Mouse (Mus musculus) embryonic facial prominence, embryonic 11.5 days (tissue): Measurements from ENCODE around the gene Sik1. TPM values are rescaled to one million over a fixed set of nuclear protein-coding genes. Genes with fewer than 3 reads are reported as not detected.
A peak's percentile ranks its signal among the peaks of the same experiment; 100 is the strongest.

Source experiments
- ATAC-seq: fragments of 200-750 bp; cut with Nextera tagmentation; replicated peaks from 2 replicates; pipeline ENCODE4 v1.8.0; 2017; ENCODE audit warnings: low read depth; ENCODE audit not compliant: insufficient number of reproducible peaks, low FRiP score, low TSS enrichment
- DNase-seq: peaks from one replicate; pipeline ENCODE4 v3.0.0-alpha.2; 2015; ENCODE audit warnings: low spot score
- H3K27ac ChIP-seq: fragments of 300-500 bp; sonication (generic); replicated peaks from 2 replicates; pipeline ENCODE4 v1.5.1; 2014; ENCODE audit warnings: mild to moderate bottlenecking, low read depth, low read length, control low read depth
- H3K27me3 ChIP-seq: fragments of 300-500 bp; sonication (generic); 2 replicates; pipeline ENCODE4 v1.6.1; 2014; ENCODE audit warnings: mild to moderate bottlenecking, low read length, moderate library complexity, mixed read lengths; ENCODE audit not compliant: control insufficient read depth, insufficient read depth
- H3K36me3 ChIP-seq: fragments of 300-500 bp; sonication (generic); replicated peaks from 2 replicates; pipeline ENCODE4 v1.6.1; 2014; ENCODE audit warnings: low read depth, mild to moderate bottlenecking, low read length, moderate library complexity, mixed read lengths; ENCODE audit not compliant: control insufficient read depth, insufficient read depth
- H3K4me1 ChIP-seq: fragments of 300-500 bp; sonication (generic); 2 replicates; pipeline ENCODE4 v1.6.1; 2014; ENCODE audit warnings: low read length, mixed read lengths; ENCODE audit not compliant: control insufficient read depth, insufficient read depth
- H3K4me2 ChIP-seq: fragments of 300-500 bp; sonication (generic); 2 replicates; pipeline ENCODE4 v1.6.1; 2014; ENCODE audit warnings: low read depth, mild to moderate bottlenecking, control low read depth, low read length, moderate library complexity
- H3K4me3 ChIP-seq: fragments of 300-500 bp; sonication (generic); 2 replicates; pipeline ENCODE4 v1.5.1; 2014; ENCODE audit warnings: low read depth, low read length, control low read depth
- H3K9ac ChIP-seq: fragments of 300-500 bp; sonication (generic); replicated peaks from 2 replicates; pipeline ENCODE4 v1.6.1; 2014; ENCODE audit warnings: mild to moderate bottlenecking, control low read depth, low read length
- H3K9me3 ChIP-seq: fragments of 300-500 bp; sonication (generic); replicated peaks from 2 replicates; pipeline ENCODE4 v1.6.1; 2016; ENCODE audit warnings: mild to moderate bottlenecking, low read length, inconsistent platforms, mixed read lengths; ENCODE audit not compliant: control insufficient read depth
- WGBS: fragments of 180-500 bp; shearing (Covaris S2); extraction: QIAGEN DNeasy Blood & Tissue Kit; methylation state at CpG from one replicate; pipeline ENCODE4 v1.1.7; 2014; 5-methylcytosine and 5-hydroxymethylcytosine counted together
- polyA plus RNA-seq: library from polyadenylated mRNA; unstranded; fragments of >200 nt; fragmentation: Nextera tagmentation; extraction: Ambion mirVana; gene quantifications from 2 replicates; pipeline ENCODE4 v1.2.1, GENCODE M21; 2014

Sik1 gene
- polyA plus RNA-seq, 1 experiment from 2014 or later = 10.5 TPM

DNA sequence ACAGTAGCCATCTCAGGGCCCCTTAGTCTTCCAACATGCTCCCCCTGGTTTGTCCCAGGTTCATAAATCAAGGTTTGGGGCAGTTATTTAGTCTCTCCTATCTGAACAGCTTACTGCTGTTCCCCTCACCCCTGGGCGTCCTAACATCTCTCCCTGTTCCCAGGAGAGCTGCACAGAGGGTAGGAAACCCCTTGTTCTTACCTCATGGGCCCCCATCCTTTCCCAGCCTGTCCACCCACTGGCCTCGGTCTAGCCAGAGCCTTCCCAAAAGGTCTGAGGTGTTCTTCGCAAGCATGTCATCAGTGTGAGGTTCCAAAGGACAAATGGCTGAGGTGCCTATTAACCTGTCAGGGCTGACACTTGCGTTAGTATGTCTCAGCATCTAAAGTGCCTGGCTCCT is 1.6 kb upstream of the Sik1 start:
- Histone ChIP-seq H3K4me2 (no peak overlapping the region), H3K9me3 (no peaks in the 10 kb centered on the region), H3K27ac (no peak overlapping the region), H3K4me1 (no peaks in the 10 kb centered on the region), H3K9ac (no peak overlapping the region), H3K27me3 (no peaks in the 10 kb centered on the region), H3K4me3 (no peak overlapping the region), H3K36me3 (no peaks in the 10 kb centered on the region)
- WGBS = 85% methylated on average over 4 of the region's 4 CpGs
- DNase-seq (no peak), ATAC-seq (no peak)

DNA sequence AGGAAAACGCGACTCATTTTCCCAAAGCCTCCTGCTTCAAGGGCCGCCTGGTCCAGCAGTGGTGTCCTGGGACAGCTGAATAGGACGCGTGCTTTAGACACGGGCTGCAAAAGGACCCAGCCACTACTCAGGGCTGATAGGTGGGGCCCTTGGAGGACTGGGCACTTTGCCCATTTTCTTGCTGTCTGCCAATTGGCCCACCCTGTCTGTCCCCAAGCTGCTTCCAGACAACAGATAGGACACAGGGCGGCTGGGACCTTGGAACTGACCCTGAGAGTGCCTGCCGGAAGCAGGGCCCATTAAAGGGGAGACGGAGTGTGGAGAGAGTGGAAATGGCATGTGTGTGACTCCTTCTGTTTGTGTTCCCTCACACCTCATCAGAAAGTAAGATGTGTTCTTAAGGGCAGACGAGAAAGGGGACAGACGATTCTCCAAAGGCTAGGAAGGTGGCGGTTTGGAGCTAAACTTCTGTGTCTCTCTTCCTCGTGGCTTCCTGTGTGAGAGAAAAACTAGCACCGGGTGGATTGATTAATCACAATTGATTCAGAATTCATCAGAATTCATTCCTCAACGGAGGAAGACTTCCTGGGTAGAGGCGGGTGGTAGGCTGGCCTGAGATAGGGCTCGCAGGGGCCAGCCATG is 1.0 kb upstream of the Sik1 start:
- H3K4me3 ChIP-seq = peak overlapping the region; percentile 40; the same call in 1 of the 2 replicates
- no peaks in the 10 kb centered on the region for H3K9me3 ChIP-seq
- WGBS = 45% methylated on average over 17 of the region's 17 CpGs
- H3K9ac ChIP-seq = peak overlapping the region; percentile 54
- no peaks in the 10 kb centered on the region for H3K27me3 ChIP-seq
- no peaks in the 10 kb centered on the region for H3K4me1 ChIP-seq
- peak overlapping the region; percentile 58 for H3K4me2 ChIP-seq
- 0 out of 2 replicates have a peak overlapping the region, but pooled peaks have one; percentile 10 for H3K27ac ChIP-seq
- H3K36me3 ChIP-seq = no peaks in the 10 kb centered on the region
- DNase-seq = peak; percentile 45
- ATAC-seq = 0 out of 2 replicates have a peak, but pooled peaks have one; percentile 16

DNA sequence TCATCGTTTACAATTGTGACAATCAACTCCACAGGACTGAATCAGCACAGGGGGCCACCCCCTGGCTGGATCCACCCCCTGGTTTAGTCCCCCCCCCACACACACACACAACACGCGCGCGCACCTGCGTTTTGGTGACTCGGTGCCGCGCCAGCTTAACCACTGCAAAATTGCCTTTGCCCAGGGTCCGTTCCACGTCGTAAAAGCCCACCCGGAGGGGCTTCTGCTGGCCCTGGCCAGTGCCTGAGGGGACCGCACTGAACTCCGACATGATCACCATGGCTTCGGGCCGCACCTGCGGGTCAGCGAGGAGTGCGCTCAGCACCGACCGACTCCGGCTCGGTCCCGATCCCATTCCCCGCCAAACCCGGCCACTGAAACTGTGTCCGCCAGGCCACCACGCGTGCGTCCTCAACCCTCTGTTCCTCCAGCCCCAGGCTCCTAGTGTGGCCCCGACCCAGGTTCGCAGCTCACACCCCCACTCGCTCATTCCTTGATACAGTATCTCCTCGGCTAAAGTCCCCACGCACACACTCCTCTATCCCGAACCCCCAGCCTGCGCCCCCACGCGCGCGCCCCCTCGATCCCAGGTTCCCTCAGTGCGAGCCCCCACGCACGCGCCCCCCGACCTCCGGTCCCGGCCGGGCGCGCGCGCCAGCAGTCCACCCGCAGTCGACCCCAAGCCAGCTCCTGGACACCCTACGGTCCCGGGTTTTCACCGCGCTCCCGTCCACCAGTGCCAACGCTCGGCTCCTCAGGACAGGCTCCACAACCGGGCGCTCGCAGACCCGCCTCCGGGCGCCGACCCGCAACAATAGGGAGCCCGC is 621 bp downstream of the Sik1 start:
- Histone ChIP-seq H3K4me1 (no peaks in the 10 kb centered on the region), H3K9ac (peak overlapping the region; percentile 78), H3K27me3 (no peaks in the 10 kb centered on the region), H3K9me3 (no peaks in the 10 kb centered on the region), H3K36me3 (no peaks in the 10 kb centered on the region), H3K27ac (peak overlapping the region; percentile 52), H3K4me2 (peak overlapping the region; percentile 92), H3K4me3 (peak overlapping the region; percentile 81)
- under 1% methylated on average over 53 of the region's 73 CpGs for WGBS
- ATAC-seq = peak; percentile 65
- peak; percentile 51 for DNase-seq

DNA sequence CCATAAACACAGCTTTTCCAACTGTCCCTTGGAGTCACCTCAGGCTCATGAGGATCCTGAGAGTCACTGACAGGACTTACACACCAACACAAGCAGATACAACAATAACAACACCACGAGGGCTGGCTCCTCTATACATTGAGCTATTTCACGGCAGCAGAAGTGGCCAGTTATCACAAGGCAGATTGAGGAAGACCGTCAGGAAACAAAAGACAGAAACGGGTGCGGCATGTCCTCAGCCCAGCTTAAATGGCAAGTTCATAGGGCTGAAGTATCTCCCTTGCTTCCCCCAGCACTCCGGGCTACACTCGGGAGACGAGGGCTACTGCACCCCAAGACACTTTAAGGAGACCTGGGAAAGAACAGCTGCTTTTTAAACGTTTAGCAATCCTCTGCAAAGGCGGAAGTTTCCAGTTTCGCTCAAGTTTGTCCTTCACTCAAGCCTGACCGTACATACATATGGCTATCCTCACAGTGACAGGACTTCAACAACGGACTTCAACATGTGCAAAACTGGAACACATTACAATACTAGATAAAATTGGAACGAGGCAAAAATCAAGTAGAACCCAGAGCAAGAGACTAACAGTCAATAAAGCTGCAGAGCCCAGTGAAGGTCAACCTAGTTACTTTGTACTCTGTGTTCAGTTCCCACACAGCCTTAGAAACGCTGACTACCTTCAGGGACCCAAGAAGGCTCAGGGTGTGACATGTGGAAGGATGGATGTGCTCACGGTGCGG is 2.0 kb downstream of the Sik1 start:
- H3K4me2 ChIP-seq = peak overlapping the region; percentile 24; the same call in 1 of the 2 replicates
- H3K9me3 ChIP-seq = no peaks in the 10 kb centered on the region
- H3K4me3 ChIP-seq = peak overlapping the region; percentile 13
- peak overlapping the region; percentile 18; the same call in 1 of the 2 replicates for H3K9ac ChIP-seq
- no peak for DNase-seq
- H3K36me3 ChIP-seq = peaks cover 2% of the 10 kb centered on the region; the same call in 1 of the 2 replicates
- no peaks in the 10 kb centered on the region for H3K4me1 ChIP-seq
- H3K27me3 ChIP-seq = no peaks in the 10 kb centered on the region
- no peak overlapping the region for H3K27ac ChIP-seq
- no peak for ATAC-seq
- 64% methylated on average over 17 of the region's 17 CpGs for WGBS

DNA sequence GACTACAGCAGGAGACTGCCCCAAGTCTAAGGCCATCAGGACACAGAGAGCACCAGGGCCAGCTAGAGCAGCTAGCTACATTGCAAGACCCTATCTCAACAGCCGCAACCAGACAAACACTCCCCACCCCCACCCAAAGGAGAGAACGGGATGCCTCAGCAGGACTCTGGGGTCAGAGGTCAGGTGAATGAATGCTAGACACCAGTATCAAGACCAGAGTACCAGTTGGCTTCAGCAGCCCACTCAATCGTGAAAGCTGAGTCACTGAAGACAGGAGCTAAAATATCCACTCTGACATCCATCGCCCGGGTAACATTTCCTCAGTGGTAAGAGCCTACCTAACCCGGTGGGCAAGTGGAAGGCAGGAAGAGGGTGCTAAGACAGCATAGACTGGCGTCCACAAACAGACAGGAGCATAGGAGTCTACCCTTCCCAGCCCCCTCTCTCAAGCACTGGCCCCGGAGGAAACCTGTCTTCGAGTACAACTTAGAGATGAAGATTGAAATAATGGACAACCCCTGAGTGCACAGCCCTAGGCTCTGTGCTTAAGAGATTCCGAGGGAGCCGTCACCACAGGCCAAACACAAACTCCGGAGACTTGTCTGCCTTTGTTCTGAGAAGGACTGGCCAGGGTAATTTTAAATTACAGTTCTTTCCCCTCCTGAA is 2.7 kb downstream of the Sik1 start:
- Histone ChIP-seq H3K9me3 (no peaks in the 10 kb centered on the region), H3K36me3 (peaks cover 2% of the 10 kb centered on the region; the same call in 1 of the 2 replicates), H3K4me3 (no peak overlapping the region), H3K27me3 (no peaks in the 10 kb centered on the region), H3K4me2 (peak overlapping the region; percentile 24; the same call in 1 of the 2 replicates), H3K27ac (no peak overlapping the region), H3K9ac (no peak overlapping the region), H3K4me1 (no peaks in the 10 kb centered on the region)
- DNase-seq (no peak), ATAC-seq (no peak)
- 50% methylated on average over 12 of the region's 12 CpGs for WGBS

DNA sequence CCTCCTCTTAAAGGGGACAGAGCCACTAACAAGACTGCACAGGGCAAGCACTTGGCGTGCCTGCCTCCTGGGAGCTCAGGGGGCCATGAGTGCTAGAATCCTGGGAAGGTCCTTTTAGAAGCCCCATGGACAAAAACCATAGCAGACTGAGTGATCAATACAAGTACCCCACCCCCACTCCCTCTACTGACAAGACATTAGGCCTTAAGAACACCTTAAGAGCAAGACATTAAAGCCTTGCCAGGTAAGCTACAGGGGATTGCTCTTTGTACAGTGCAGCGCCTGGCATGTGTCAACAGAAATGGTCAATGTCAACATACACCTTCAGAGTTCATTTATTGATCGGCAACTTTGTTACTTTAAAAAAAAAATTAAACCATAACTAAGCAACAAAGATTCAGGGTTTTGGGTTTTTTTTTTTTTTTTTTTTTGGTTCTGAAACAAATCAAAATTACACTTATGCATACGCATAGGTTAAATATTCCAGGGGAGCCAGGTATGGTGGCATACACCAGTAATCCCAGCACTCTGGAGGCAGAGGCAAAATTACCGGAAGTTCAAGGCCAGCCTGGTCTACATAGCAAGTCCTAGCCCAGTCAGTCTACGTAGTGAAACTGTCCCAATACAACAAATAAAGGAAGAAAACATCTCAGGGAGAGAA is 3.7 kb downstream of the Sik1 start:
- Histone ChIP-seq H3K27me3 (no peaks in the 10 kb centered on the region), H3K4me2 (no peak overlapping the region), H3K9ac (no peak overlapping the region), H3K4me3 (no peak overlapping the region), H3K27ac (no peak overlapping the region), H3K9me3 (no peaks in the 10 kb centered on the region), H3K4me1 (no peaks in the 10 kb centered on the region), H3K36me3 (peaks cover 6% of the 10 kb centered on the region)
- no peak for ATAC-seq
- 87% methylated on average over 6 of the region's 6 CpGs for WGBS
- no peak for DNase-seq

DNA sequence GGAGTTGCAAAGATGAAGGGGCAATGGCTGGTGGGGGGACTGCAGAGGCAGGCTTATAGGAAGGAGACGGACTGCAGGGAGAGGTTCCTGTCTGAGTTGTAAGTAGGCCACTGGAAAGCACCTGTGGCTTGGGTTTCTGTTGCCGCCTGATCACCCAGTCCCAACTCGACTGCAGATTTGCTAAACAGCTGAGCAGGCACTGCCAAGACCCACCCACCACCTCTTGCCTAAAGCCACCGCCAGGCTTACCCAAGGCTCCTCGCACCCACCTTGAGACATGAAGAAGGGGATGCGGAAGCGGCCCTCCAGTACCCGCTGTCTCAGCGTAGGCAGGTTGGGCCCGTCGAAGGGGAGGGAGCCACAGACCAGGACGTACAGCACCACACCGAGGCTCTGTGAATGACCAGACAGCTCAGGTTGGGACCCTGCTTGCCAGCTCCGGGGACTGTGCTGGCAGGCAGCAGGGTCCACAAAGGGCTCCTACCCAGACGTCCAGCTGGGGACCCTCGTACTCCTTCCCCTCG is 5.1 kb downstream of the Sik1 start:
- no peak overlapping the region for H3K4me3 ChIP-seq
- H3K4me2 ChIP-seq = no peak overlapping the region
- H3K27ac ChIP-seq = no peak overlapping the region
- 93% methylated on average over 17 of the region's 17 CpGs for WGBS
- no peaks in the 10 kb centered on the region for H3K4me1 ChIP-seq
- ATAC-seq (no peak), DNase-seq (no peak)
- H3K9me3 ChIP-seq = no peaks in the 10 kb centered on the region
- no peaks in the 10 kb centered on the region for H3K27me3 ChIP-seq
- H3K36me3 ChIP-seq = peaks cover 9% of the 10 kb centered on the region
- H3K9ac ChIP-seq = no peak overlapping the region
